Mouse (Mus musculus) thymus, postnatal 25 days (tissue): ENCODE measurements around the gene Lsm14b.

Experiments used
- DNase-seq: peaks from one replicate; pipeline ENCODE4 v3.0.0; 2022

The Lsm14b gene

DNA sequence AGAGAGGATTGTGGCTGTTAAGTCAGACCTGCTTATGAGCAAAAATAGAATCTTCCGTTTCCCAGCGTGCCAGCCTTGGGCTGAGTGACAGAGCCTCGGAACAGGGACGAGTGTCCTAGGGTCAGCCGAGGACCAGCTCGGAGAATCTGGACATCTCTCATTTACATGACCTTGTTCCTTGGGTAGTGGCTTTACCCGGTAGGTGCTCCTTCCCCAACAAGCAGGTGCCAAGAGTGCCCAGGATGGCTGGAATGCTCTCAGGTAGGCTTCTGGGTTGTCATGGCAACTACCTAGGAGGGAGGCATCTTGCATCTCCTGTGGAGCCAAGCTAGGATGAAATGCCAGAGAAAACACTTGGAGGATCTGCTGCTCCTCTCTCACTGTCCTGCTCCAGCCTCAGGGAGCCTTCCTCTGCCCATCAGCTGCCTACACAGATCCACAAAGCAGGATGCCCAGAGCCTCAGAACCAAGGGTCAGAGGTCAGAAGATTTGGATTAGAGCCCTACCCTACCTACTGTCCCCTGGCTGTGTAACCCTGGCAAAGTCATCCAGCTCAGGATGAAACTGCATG lies 4.6 kb upstream of the Lsm14b start:
- DNase-seq: no peak

DNA sequence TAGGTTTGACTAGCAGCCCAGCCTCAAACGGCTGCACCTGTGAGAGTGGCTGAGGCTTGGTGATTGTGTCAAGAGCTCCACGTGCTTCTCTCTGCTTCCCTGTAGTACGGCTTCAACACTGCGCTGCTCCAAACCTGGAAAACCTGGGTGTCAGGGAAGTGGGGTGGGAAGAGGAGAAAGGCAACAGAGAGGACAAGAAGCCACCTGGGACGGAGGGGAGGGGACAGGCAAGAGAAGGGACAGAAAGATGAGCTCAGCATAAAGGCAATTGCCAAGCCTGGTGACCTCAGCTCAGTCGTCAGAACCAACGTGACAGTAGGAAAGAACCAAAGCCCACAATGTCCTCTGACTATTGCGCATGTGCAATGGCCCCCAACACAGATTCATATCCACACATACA lies 3.9 kb upstream of the Lsm14b start:
- no peak for DNase-seq

DNA sequence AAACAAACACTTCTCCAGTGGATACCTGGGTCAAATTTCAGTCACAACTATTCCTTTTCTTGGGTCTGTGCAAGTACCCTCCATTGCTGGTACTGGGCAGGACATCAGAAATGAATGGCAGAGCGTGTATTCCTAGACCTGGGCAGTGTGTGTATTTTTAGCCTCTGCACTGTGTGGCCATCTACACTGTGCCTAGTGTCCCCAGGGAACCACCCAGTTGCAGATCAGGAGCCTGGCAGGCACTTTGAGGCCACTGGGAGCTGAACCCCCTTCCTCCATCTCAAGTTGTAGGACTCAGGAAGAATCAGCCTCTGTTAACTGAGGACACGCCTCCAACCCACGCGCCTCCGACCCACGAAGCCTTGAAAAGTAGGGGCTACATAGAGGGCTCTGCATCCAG lies 2.0 kb upstream of the Lsm14b start:
- no peak for DNase-seq

DNA sequence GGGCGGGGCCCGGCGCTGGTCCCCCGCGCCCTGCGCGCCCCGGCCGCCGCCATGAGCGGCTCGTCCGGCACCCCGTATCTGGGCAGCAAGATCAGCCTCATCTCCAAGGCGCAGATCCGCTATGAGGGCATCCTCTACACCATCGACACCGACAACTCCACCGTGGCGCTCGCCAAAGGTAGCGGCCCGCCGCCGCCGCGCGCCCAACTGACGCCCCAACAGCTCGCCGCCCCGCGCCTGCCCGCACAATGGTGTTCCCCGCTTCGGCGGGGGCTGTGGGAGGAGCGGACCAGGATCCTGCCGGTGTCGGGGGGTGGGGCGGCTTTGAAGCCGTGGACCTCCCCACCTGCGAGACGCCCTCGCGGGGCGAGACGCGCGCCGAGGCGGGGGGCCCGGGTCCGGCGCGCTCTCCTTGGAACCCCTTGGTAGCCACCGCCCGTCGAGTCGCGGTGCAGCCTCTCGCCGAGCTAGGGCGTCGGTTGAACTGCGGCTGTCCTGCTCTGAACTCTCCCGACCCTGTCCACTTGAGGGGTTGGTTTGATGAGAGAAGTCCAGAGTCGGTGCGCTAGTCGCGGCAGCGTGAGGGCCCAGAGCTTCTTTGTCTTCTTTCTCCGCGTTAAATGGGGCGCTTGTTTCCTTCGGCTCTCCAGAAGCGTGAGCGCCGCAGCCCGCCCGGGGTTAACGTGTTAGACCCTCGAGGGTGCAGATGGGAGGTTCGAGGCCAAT lies 511 bp downstream of the Lsm14b start:
- DNase-seq: peak; percentile 68

DNA sequence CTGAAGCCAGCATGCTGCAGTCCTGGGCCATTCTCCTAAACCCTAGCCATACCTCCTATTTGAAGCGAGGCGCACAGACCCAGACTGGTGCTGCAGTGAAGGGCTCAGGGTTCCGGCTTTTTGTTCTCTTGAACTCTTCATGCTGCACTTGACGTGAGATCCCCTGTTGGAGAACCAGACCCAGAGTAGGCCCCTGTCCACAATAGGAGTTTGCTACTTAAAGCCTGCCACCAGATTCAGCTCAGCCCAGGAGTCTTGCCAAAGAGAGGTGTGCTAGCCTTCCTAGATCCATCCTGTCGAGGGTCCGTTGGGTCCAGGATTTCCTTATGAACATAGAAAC lies 1.0 kb downstream of the Lsm14b start:
- no peak for DNase-seq

DNA sequence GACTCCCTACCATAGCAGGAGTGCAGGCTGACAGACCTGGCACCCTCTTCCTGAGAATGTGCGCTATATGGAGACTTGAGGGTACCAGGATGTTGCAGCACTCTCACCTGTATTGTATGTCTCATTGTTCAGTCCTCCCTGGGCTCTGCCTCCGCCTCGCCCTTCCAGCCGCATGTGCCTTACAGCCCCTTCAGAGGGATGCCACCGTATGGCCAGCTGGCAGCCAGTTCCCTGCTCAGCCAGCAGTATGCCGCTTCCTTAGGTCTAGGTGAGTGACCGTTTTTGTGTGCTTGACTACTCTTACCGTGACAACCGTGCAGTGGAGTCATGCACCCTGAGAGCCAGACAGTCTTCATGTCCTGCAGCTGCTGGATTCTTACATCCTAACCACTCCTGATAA lies 3.0 kb downstream of the Lsm14b start:
- no peak for DNase-seq

DNA sequence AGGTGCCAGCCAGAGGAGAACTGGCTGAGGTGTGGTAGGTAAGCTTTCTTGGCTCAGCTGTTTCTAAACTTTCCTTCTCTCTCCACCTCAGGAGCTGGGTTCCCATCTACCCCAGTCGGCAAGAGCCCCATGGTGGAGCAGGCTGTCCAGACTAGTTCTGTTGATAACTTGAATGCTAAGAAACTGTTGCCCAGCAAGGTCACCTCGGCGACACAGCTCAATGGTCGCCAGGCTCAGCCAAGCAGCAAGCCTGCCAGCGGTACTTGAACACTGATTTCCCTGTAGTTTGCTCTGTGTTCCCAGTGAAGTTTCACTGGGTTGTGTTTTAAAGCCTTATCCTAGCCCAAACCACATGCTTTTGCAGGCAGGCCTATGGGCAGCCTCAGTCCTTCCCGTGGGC lies 6.5 kb downstream of the Lsm14b start:
- no peak for DNase-seq

DNA sequence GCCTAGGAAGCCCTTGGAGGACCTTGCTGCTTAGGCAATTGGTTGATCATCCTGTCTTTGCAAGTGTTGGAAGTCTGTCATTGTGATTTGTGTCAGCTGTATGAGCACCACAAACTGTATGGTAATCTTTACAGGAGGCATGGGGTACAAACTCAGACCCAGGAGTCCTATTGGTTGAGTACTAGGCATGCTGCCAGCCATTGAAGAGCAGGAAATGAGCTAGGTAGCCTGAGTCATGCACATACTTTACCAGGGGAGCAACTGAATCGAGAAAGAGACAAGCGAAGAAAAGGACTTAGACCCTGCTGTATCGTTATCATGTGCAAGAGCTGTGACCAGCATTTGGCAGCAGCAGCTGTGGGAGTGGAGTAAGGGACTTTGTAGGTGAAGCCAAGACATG lies 8.1 kb downstream of the Lsm14b start:
- no peak for DNase-seq

DNA sequence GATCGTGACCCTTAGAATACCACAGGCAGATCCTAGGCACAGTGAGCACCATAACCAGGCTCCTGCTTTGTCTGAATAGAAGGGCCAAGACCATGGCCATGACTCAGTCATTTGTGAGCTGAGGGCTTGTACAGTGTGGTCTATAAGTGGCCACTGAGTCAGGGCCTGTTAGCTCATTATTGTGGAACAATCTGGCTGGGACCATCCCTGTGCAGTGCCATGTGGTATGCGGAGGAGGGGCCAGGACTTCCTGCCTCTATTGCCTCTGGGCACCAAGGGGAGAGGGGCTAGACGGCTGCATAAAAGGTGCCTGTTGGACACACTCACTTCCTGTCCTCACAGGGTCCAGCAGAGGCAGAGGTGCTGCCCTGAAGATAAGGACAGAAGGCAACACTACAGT lies 9.2 kb downstream of the Lsm14b start:
- no peak for DNase-seq

DNA sequence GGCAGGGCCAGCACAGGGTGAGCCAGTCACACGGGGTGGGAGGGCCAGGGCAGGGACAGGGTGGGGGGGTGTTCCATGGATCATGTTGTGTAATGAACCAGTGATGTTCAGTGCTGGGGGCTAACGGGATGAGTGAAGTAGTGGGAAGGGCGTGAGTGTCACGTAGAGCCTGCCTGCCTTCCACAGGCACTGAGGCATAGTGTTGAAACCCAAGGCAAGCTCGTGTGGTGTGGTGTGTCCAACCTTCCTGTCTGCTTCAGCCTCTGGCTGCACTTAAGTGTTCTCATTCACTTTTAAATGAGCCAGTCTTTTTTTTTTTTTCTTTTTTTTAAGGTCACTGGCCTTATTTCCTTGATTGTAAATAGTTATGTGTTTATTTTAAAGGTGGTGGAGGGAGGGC lies 10.0 kb downstream of the Lsm14b start:
- no peak for DNase-seq

DNA sequence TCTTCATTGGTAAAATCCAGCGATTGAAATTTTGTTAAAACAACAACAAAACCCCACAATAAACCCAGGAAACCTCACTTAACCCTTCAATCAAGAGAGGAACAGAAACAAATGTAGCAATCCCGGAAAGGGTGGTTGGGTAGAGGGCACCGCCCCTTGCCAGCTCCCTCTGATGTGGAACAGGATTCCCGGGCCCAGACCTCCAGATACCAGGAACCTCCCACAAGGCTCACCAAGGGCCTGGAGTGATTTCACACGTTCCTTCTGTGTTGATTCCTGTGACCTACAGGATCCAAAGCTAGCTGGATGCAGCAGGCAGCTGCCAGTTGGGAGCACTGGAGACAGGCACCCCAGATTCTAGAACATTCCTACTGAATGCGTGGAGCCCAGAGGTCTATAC lies 15.6 kb downstream of the Lsm14b start:
- DNase-seq: no peak

DNA sequence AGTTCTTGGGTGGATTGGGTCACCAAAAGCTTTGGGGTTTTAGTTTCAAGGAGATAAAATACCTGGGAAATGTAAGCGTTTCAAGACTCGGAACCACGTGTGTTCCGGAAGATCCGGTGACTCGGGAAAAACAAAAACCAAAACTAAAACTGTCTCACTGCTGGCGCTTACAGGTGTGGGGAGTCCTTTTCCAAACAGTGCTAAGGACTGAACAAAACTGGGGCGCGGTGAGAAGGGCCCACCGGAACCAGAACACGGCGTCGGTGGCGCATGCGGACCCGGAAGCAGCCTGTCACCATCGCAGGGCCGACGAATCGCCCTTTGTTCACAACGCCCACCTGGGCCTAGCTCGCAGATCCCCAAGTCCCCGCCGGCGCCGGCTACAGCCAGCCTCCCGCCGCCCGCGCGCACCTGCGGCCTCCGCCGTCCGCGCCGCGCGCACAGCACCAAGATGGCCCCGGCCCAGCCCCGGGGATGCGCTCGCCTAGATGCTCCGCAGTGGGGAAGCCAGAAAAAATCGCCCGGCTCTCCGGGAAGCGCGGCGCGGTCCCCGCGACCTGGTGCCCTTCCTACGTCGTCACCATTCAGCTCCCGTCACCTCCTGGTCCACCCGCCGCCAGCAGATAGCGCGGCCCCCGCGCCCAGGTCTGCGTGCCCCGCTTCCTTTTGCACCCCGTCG lies 16.9 kb downstream of the Lsm14b start:
- peak; percentile 54 for DNase-seq

DNA sequence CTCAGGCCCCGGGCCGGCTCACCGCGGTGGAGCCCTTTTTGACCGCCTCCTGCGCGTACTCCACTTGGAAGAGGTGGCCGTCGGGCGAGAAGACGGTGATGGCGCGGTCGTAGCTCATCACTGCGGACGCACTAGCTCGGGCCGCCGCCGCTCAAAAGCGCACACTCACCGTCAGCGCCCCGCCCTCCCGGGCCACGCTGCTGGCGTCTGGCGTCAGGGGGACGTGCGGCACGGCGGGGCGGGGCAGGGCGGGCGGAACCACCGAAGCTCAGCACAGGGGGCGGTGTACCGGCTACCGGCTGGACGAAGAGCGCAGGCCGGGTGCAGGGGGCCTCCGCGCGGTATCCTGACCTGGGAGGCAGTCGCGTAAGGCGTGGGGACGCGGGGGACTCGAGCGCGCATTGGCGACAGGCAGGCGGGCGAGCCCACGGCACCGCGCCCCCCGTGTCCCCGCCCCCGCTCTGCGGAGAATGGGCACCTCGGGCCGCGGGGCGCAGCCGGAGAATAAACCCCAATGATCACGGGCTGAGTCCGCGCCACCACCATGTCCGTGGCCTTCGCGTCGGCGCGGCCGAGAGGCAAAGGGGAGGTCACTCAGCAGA lies 17.6 kb downstream of the Lsm14b start, which contains the start of the genes Psma7 and Ss18l1:
Gene Psma7, minus strand, starts transcription at position 178 of the 602 bp plus-strand sequence.
Gene Ss18l1, plus strand, starts transcription at position 254 of the 602 bp plus-strand sequence.
- peak; percentile 89 for DNase-seq

DNA sequence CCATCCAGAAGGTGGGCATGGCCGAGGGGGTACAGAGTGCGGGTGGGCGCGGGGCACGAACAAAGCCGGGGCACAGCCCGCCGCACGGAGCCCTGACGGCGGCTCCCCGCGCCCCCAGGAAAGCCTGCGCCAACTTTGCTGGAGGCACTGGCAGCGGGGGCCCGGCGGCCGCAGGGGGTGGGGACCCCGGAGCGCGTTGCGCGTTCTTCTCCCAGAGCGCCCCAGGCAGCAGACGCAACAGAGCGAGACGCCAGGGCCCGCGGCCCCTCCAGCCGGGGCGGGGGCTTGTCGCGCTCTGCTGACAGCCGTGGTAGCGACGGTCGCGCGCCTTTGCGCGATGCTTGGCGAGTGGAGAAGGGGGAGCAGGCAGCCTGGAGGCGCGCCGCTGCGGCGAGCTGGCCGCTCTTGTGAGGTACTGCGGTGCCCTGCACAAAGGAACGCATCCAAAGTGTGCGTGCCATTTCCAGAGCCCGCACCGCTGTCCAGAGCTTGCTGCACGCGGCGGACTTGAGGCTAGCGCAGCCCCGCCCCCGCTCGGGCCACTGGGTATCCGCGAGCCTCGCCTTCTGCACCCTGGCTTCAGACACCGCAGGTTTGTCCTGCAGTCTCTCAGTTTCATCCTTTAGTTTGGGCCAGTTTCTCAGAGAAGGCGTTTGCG lies 18.2 kb downstream of the Lsm14b start:
- no peak for DNase-seq

DNA sequence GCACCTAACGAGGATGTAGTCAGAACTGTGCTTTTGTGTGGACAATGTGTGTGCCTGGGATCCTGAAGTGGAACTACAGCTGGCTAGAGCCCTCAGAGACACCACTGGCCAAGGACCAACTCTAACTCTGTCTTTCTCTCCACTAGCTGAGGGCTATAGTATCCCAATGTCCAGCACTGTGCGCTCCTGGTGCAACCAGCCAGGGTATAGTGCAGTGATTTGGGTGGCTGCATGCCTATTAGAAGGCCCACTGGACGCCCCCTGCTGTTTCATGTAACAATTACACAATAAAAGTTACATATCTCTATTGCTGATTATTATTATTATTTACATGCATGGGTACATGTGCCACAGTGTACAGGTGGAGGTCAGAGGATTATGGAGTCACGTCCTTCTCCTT lies 20.5 kb downstream of the Lsm14b start:
- DNase-seq: peak; percentile 31

DNA sequence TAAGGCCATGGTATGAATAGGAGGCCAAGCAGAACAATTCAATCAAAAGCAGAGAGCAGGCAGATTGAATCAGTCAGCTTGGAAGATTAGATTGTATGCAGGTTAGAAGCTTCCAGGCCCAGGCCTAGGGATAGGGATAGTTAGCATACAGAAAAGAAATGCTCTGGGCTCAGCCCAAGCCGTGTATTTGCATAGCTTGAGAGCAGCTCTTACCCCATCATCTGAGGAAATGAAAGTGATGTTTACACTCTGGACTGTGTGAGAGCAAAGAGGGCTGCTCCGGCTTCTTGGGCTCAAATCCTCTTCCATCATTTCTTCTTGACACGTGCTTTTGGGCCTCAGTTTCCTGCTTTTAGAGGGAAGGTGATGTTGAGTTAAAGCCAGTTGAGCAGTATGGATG lies 22.8 kb downstream of the Lsm14b start:
- DNase-seq: no peak

DNA sequence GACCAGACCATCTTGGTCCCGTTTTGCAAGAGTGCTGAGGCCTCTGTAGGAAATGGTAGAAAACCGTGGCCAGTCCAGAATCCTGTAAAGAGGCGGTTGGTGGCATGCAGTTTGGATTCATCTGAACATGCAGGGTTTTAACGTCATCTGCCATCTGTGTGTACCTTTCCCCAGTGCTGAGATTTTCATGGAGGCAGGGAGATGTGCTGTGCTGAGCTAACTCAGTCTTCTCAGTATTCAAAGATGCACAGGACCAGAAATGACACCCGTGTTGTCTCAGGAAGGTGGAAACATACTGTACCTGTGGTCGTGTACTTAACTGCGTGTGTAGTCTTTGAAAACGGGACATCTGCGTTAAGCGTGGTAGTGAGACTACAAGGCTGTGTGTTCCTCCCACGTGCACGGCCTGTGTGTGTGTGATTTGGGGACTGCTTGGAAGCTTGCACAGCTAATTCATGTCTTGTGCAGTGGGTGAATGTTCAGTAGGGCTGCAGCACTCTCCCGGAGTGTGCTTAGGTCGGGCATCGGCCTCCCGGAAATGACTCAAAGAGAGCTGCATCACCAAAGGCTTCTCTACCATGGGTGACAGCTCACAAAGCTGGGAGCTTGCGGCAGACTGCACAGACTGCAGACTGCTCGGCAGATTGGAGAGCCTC lies 23.3 kb downstream of the Lsm14b start:
- DNase-seq: no peak

DNA sequence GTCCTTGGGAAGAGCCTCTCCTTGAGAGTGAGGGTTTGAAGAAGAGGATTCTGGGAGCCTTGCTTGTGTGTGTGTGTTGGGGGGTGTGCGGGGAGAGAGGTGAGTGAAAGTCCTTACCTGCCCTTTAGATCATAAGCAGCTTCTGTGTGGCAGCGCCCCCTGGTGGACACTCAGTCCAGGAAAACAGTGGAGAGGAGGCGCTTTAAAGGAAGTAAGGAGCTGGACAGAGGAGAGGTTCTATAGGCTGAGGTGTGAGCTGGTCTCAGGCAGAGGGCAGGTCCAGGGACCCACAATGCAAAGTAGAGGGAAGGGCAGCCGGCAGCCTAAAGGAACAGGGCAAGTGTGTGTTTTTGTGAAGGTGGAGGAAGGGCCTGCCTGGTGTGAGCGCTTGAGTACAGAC lies 26.2 kb downstream of the Lsm14b start:
- DNase-seq: peak; percentile 86

DNA sequence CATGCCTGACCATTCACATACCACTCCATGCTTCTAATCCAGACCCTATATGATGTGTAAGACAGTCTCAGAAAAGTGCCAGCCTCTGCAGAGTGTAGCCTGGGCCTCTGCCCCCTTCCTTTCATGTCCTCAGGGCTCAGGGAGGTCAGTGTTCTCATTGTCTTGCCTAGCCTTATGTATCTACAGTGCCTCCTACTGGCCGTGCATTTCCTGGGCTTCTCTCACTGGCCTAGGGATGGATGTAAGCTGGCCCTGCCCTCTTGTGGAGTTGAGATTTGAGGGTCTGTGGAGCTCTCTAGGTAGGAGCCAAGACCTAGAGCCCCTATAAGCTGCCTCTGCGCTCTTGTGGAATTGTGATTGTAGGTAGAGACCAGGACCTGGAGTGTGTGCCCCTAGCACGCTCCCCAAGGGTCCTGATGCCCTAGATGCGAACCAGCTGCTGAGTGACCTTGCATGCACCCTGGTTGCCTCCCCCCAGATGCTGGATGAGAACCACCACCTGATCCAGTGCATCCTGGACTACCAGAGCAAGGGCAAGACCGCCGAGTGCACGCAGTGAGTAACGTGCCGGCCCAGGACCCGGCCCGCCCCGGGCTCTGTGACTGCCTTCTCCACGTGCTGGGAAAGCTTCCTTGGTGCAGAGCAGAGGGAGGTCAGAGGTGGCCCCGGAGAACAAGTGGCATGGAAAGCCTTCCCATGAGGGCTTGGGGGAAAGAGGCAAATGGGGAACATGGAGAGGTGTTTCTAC lies 27.4 kb downstream of the Lsm14b start:
- DNase-seq: peak; percentile 52

DNA sequence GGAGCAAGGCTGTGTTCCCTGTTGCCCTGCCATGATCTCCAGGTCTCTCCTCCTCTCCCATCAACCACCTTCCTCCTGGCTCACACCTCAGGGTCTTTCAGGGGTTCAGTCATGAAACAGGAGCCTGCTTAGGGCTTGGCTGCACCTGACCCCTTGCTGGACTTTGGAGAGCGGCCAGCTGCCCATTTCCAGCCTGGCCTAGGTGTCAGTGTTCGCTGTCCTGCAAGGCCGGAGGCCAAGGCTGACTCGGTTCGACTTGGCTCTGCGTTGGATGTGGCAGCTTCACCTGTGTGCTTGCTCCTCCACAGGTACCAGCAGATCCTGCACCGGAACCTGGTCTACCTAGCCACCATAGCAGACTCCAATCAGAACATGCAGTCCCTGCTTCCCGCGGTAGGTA lies 28.2 kb downstream of the Lsm14b start:
- no peak for DNase-seq

DNA sequence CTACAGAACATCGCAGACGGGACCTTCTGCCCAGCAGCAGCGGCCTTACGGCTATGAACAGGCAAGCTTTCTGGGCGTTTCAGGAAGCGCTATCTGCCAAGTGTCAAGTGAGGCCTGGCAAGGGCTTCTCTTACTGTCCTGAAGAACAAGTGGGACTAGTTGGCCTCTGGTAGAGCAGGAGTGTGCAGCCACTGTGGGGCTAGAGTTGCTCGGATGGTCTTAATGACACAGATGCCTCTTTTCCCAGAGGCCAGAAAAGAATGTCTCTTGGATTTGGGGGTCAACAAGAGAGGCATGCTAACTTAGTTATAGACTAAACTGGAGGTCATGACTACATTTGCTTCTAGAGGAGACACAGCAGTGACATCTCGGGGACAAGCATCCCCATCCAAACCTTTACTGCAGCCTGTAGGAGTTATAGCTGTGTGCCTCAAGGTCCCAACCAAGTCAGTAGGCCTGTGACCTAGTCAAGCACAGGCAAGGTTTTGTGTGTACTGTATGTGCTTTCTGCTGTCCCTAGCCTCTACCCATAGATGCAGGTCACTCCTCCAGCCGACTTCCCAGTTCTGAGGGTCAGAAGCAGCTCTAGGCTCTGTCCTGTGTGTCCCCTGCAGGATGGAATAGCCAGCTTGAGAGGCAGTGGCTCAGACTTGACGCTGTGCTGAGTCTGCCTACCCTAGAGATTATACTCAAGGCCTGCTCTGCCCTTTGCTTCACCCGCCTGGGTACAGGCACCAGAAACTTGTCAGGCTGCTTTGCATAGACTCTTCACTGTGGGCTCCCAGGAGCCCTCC lies 38.7 kb downstream of the Lsm14b start:
- no peak for DNase-seq
